Mouse (Mus musculus): ENCODE results near the gene Rabac1.

- TF ChIP-seq CTCF (IDR thresholded peaks at IDR 0.05; ENCODE audit: extremely low read depth, insufficient read depth, insufficient read length, insufficient replicate concordance) (no peak), POLR2A (IDR thresholded peaks at IDR 0.05; ENCODE audit: low read depth, low read length) (no peak)
These were observed 35.2 kb upstream of the Rabac1 start for GRCm38 (mm10) chr7:25007609-25008374.

Measured in spleen, adult 2 months (tissue).